Mouse (Mus musculus) embryonic facial prominence, embryonic 12.5 days (tissue): ENCODE measurements at regions not wholly inside any gene's neighbourhood (a gene's known extent, or its start where the extent isn't known, plus 50 kb on each side); places are given as distances from the start of the nearest gene placed in this dataset.
"Not testable (repeated sequence)": the region's sequence is repeated elsewhere in the genome, so short reads cannot be mapped to it uniquely, and the experiment has no call there.

Experiments
- ATAC-seq: fragments of 200-750 bp; cut with Nextera tagmentation; 2 replicates; pipeline ENCODE4 v1.8.0; 2017; ENCODE audit not compliant: insufficient number of reproducible peaks, insufficient read depth, low FRiP score, low TSS enrichment
- H3K27ac ChIP-seq: fragments of 300-500 bp; sonication (generic); 2 replicates; pipeline ENCODE4 v1.5.1; 2016; ENCODE audit warnings: mild to moderate bottlenecking
- H3K27me3 ChIP-seq: fragments of 300-500 bp; sonication (generic); 2 replicates; pipeline ENCODE4 v1.6.1; 2016; ENCODE audit warnings: mild to moderate bottlenecking, moderate library complexity
- H3K36me3 ChIP-seq: fragments of 300-500 bp; sonication (generic); 2 replicates; pipeline ENCODE4 v1.6.1; 2016; ENCODE audit warnings: mild to moderate bottlenecking
- H3K4me1 ChIP-seq: fragments of 300-500 bp; sonication (generic); 2 replicates; pipeline ENCODE4 v1.6.1; 2016
- H3K4me2 ChIP-seq: fragments of 300-500 bp; sonication (generic); replicated peaks from 2 replicates; pipeline ENCODE4 v1.6.1; 2016; ENCODE audit warnings: mild to moderate bottlenecking, moderate library complexity
- H3K4me3 ChIP-seq: fragments of 300-500 bp; sonication (generic); 2 replicates; pipeline ENCODE4 v1.5.1; 2016; ENCODE audit warnings: mild to moderate bottlenecking
- H3K9ac ChIP-seq: fragments of 300-500 bp; sonication (generic); 2 replicates; pipeline ENCODE4 v1.6.1; 2016; ENCODE audit warnings: mild to moderate bottlenecking, moderate library complexity
- H3K9me3 ChIP-seq: fragments of 300-500 bp; sonication (generic); 2 replicates; pipeline ENCODE4 v1.6.1; 2016; ENCODE audit warnings: mild to moderate bottlenecking, moderate library complexity
- WGBS: fragments of 180-500 bp; shearing (Covaris S2); methylation state at CpG from one replicate; pipeline ENCODE4 v1.1.7; 2016; 5-methylcytosine and 5-hydroxymethylcytosine counted together

- Histone ChIP-seq H3K4me3 (no peak overlapping the region), H3K4me1 (0 out of 2 replicates have a peak, but pooled peaks cover 2% of the 10 kb centered on the region), H3K27ac (no peak overlapping the region), H3K9ac (no peak overlapping the region), H3K4me2 (no peak overlapping the region), H3K9me3 (no peaks in the 10 kb centered on the region), H3K36me3 (no peaks in the 10 kb centered on the region), H3K27me3 (no peaks in the 10 kb centered on the region)
- no peak for ATAC-seq
- 86% methylated on average over 12 of the region's 12 CpGs for WGBS
Observed at GRCm38 (mm10) chr4:45639397-45640034, 107.2 kb upstream of the Shb start.

GRCm38 (mm10) chr4:45638411-45638810, 106.1 kb upstream of the Shb start:
- Histone ChIP-seq H3K9me3 (no peaks in the 10 kb centered on the region), H3K9ac (no peak overlapping the region), H3K4me1 (0 out of 2 replicates have a peak, but pooled peaks cover 2% of the 10 kb centered on the region), H3K27me3 (no peaks in the 10 kb centered on the region), H3K36me3 (no peaks in the 10 kb centered on the region), H3K27ac (no peak overlapping the region), H3K4me3 (no peak overlapping the region), H3K4me2 (no peak overlapping the region)
- no peak for ATAC-seq
- 40% methylated on average over 8 of the region's 8 CpGs for WGBS

GRCm38 (mm10) chr4:45631276-45632045, 99.2 kb upstream of the Shb start:
- H3K9me3 ChIP-seq: no peaks in the 10 kb centered on the region
- no peaks in the 10 kb centered on the region for H3K36me3 ChIP-seq
- no peak for ATAC-seq
- H3K9ac ChIP-seq: no peak overlapping the region
- 83% methylated on average over 7 of the region's 7 CpGs for WGBS
- H3K4me2 ChIP-seq: no peak overlapping the region
- H3K27me3 ChIP-seq: no peaks in the 10 kb centered on the region
- no peak overlapping the region for H3K4me3 ChIP-seq
- no peaks in the 10 kb centered on the region for H3K4me1 ChIP-seq
- H3K27ac ChIP-seq: no peak overlapping the region

GRCm38 (mm10) chr4:45625633-45626032, 93.4 kb upstream of the Shb start:
- H3K27ac ChIP-seq: no peak overlapping the region
- H3K36me3 ChIP-seq: no peaks in the 10 kb centered on the region
- no peaks in the 10 kb centered on the region for H3K4me1 ChIP-seq
- no peak overlapping the region for H3K9ac ChIP-seq
- no peak for ATAC-seq
- no peak overlapping the region for H3K4me2 ChIP-seq
- H3K9me3 ChIP-seq: no peaks in the 10 kb centered on the region
- no peaks in the 10 kb centered on the region for H3K27me3 ChIP-seq
- H3K4me3 ChIP-seq: no peak overlapping the region
- WGBS: 92% methylated on average over 7 of the region's 7 CpGs

- no peak overlapping the region for H3K27ac ChIP-seq
- no peak overlapping the region for H3K4me2 ChIP-seq
- ATAC-seq: no peak
- H3K9me3 ChIP-seq: no peaks in the 10 kb centered on the region
- WGBS: 90% methylated on average over 5 of the region's 5 CpGs
- H3K4me1 ChIP-seq: no peaks in the 10 kb centered on the region
- no peak overlapping the region for H3K4me3 ChIP-seq
- no peaks in the 10 kb centered on the region for H3K36me3 ChIP-seq
- H3K9ac ChIP-seq: no peak overlapping the region
- no peaks in the 10 kb centered on the region for H3K27me3 ChIP-seq
Observed at GRCm38 (mm10) chr4:45622017-45622416, 89.7 kb upstream of the Shb start.

- WGBS: 25% methylated on average over 3 of the region's 3 CpGs
Observed at GRCm38 (mm10) chr4:45617126-45617525, 84.9 kb upstream of the Shb start.

GRCm38 (mm10) chr4:45613498-45613897, 81.2 kb upstream of the Shb start:
- not testable (repeated sequence) for H3K36me3 ChIP-seq, H3K9me3 ChIP-seq, H3K4me1 ChIP-seq, H3K27me3 ChIP-seq, H3K27ac ChIP-seq, H3K4me3 ChIP-seq, H3K9ac ChIP-seq, H3K4me2 ChIP-seq, ATAC-seq
- WGBS: 69% methylated on average over 3 of the region's 3 CpGs

More at GRCm38 (mm10) chr4:45617126-45617525, 84.9 kb upstream of the Shb start:
- no peaks in the 10 kb centered on the region for H3K27me3 ChIP-seq
- no peaks in the 10 kb centered on the region for H3K9me3 ChIP-seq
- ATAC-seq: no peak
- H3K4me2 ChIP-seq: no peak overlapping the region
- H3K4me3 ChIP-seq: no peak overlapping the region
- no peak overlapping the region for H3K9ac ChIP-seq
- H3K4me1 ChIP-seq: no peaks in the 10 kb centered on the region
- H3K27ac ChIP-seq: no peak overlapping the region
- no peaks in the 10 kb centered on the region for H3K36me3 ChIP-seq

- 49% methylated on average over 5 of the region's 5 CpGs for WGBS
- H3K4me1 ChIP-seq: no peaks in the 10 kb centered on the region
- no peaks in the 10 kb centered on the region for H3K36me3 ChIP-seq
- no peak overlapping the region for H3K4me3 ChIP-seq
- no peak overlapping the region for H3K4me2 ChIP-seq
- H3K27ac ChIP-seq: no peak overlapping the region
- no peak for ATAC-seq
- no peak overlapping the region for H3K9ac ChIP-seq
- H3K27me3 ChIP-seq: no peaks in the 10 kb centered on the region
- no peaks in the 10 kb centered on the region for H3K9me3 ChIP-seq
Observed at GRCm38 (mm10) chr4:45612132-45612531, 79.9 kb upstream of the Shb start.

GRCm38 (mm10) chr4:45610937-45611336, 78.7 kb upstream of the Shb start:
- no peak overlapping the region for H3K4me2 ChIP-seq
- no peaks in the 10 kb centered on the region for H3K36me3 ChIP-seq
- WGBS: 88% methylated on average over 5 of the region's 5 CpGs
- H3K9ac ChIP-seq: no peak overlapping the region
- ATAC-seq: no peak
- no peaks in the 10 kb centered on the region for H3K27me3 ChIP-seq
- no peak overlapping the region for H3K4me3 ChIP-seq
- H3K9me3 ChIP-seq: no peaks in the 10 kb centered on the region
- no peak overlapping the region for H3K27ac ChIP-seq
- H3K4me1 ChIP-seq: no peaks in the 10 kb centered on the region

- no peak overlapping the region for H3K9ac ChIP-seq
- no peak for ATAC-seq
- no peaks in the 10 kb centered on the region for H3K27me3 ChIP-seq
- no peak overlapping the region for H3K4me3 ChIP-seq
- H3K4me1 ChIP-seq: no peaks in the 10 kb centered on the region
- no peaks in the 10 kb centered on the region for H3K9me3 ChIP-seq
- no peak overlapping the region for H3K27ac ChIP-seq
- no peak overlapping the region for H3K4me2 ChIP-seq
- 67% methylated on average over 7 of the region's 7 CpGs for WGBS
- H3K36me3 ChIP-seq: no peaks in the 10 kb centered on the region
Observed at GRCm38 (mm10) chr4:45606578-45606977, 74.3 kb upstream of the Shb start.

GRCm38 (mm10) chr4:45605681-45606080, 73.4 kb upstream of the Shb start:
- Histone ChIP-seq H3K36me3 (no peaks in the 10 kb centered on the region), H3K27ac (no peak overlapping the region), H3K4me2 (no peak overlapping the region), H3K27me3 (no peaks in the 10 kb centered on the region), H3K4me3 (no peak overlapping the region), H3K9ac (no peak overlapping the region), H3K9me3 (no peaks in the 10 kb centered on the region), H3K4me1 (peaks cover 2% of the 10 kb centered on the region; the same call in 1 of the 2 replicates)
- ATAC-seq: no peak
- WGBS: 87% methylated on average over 4 of the region's 4 CpGs

- Histone ChIP-seq H3K4me1 (peaks cover 5% of the 10 kb centered on the region; the same call in 1 of the 2 replicates), H3K36me3 (no peaks in the 10 kb centered on the region), H3K27ac (no peak overlapping the region), H3K9me3 (no peaks in the 10 kb centered on the region), H3K27me3 (no peaks in the 10 kb centered on the region), H3K4me2 (no peak overlapping the region), H3K4me3 (no peak overlapping the region), H3K9ac (no peak overlapping the region)
- ATAC-seq: no peak
- 65% methylated on average over 5 of the region's 5 CpGs for WGBS
Observed at GRCm38 (mm10) chr4:45604271-45604800, 72.1 kb upstream of the Shb start.
